Mouse (Mus musculus) kidney, adult 18-20 months (tissue): ENCODE data around the gene Phf24.
A peak's percentile ranks its signal among the peaks of the same experiment; 100 is the strongest.

Source experiments
- DNase-seq: peaks from one replicate; pipeline ENCODE4 v3.0.0; 2021

The Phf24 gene

DNA sequence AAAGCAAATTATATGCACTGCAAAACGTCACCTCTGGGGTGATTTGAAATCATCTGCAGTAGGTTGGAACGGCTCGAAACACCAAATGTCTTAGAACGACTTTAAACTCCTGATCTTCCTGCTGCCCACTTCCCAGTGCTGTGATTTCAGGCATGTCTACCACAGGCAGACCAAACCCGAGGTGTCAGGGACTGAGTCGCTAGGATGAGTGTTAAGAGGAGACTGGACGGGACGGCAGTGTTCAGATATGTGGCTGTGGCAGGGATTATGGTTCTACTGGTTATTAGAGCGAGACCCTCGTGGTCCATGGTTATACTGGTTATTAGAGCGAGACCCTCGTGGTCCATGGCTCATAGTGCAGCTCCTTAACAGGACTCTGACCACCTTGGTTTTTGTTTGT lies 1.1 kb upstream of the Phf24 start:
- no peak for DNase-seq

DNA sequence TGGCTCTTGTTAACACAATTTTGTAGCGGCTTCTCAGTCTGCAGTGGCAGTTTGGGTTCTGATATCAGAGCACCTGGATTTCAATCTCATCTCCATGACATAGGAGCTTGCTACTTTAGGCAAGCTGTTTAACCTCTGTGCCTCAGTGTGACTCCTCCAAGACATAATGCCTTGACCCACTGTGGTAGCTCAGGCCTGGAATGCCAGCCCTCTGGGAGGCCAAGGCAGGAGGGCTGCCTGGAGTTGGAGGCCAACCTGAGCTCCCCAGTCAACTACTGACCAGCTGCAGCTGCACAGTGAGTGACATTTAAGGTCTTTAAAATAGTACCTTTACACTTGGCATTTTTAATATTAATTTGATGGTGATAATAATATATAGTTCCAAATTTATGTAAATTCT lies 494 bp upstream of the Phf24 start:
- DNase-seq: no peak

DNA sequence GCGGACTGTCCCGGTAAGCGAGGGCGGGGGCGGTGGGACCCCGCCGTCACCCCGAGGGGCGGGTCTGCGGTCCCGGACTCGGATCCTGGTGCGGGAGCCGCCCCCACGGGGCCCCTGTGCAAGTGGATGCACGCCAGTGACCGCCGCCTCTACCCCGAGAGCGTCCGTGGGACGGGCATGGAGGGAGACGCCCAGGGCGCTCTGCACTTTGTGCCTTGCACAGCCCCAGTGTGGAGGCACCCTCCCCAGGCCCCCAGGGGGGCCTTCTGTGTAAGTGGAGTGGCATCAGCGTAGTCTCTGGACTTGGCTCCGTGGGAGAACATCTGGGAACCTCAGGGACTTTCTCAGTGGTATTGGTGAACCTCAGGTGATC lies 928 bp downstream of the Phf24 start:
- no peak for DNase-seq

DNA sequence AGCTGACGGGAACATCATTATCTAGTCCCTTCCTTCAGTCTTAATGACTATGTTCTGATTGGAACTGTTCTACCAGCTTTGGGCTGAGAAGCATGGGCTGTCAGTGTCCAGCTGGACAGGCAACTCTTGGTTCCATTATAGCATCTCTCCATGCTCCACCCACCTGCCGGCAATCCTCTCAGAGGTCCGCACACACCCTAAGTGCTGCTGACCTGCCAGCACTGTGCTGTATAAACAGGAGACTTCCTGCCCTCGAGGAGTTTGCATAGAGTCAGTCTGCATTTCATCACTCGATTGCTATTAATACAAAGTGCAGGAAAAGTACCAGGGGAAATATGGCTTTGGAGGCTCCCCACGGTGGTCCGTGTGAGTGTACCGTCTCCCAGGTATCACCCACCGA lies 4.3 kb downstream of the Phf24 start:
- DNase-seq: no peak

DNA sequence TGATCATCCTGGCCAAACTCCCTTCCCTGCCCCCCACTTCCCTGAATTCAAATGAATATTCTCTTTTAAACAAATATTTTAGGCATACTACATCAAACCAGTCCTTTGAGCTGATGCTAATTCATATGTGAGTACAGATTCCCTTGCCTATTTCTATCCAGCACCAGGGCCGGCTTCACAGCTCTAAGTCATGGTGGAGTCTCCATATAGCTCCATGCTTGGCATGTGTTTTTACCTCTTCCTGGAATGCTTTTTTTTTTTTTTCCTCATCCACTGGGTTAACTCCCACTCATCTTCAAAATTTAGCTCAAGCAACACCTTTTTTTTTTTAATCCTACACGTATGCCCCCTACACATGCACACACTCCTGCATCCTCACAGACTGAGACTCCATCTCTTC lies 5.1 kb downstream of the Phf24 start:
- DNase-seq: no peak

DNA sequence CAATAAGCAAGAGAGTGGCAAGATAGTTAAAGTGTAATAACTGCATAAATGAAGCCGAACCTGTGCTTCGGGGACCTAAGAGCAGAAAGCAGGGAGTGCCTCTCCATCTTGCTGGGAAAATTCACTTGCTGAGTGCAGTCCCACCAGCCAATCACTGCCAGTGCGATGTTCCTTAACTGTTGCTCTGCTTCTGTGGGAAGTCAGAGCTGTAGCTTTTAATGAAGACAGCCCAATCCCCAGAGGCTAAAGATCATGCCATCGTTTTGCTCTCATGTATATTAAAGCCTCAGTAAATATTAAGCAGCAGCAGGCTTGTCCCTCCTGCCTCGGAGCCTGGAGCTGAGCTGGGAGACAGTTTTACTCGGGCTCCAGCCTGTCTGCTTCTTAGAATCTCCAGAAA lies 5.6 kb downstream of the Phf24 start:
- DNase-seq: no peak

DNA sequence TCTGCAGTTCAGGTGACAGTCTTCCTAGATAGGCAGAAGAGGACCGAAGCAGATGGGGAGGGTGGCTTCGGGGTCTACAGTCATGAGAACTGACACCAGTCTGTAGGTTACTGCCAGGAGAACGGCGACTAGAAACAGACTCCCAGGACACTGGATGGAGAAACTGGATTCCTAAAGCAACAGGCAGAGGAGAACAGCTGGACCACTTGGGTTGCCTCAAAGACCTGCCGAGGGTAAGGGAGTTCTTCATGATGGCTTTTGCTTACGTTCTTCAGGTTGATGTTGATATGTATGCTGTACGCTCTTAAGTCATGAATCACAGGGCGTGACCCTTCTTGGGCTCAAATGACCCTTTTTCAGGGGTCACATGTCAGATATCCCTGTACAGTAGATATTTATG lies 6.0 kb downstream of the Phf24 start:
- no peak for DNase-seq

DNA sequence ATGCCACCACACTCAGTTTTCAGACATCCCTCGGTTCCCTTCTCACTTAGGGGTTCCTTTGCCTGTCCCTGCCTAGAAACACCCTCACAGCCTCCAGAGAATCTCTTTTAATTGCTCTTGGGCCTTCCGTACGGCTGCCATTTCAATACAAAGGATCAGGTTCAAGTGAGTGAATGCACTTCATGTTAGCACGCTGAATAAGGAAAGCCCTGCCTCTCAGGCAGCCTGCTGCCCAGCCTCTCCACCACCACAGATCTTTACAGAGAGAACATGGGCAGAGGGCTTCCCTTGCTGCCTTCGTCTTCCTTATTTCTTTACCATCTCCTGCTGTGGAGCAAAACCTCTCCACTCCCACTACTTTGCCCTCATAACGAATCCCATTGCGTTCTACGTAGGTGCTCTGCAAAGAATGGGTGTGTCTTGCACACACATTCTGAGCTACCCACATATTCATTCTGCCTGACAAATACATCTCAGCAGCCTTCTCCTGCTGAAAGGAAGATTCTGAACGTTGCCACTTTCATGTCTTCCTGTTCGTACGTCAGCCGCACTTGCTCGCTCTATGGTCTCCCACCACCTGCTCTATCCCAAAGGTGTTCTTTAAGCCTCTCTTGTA lies 7.7 kb downstream of the Phf24 start:
- no peak for DNase-seq

DNA sequence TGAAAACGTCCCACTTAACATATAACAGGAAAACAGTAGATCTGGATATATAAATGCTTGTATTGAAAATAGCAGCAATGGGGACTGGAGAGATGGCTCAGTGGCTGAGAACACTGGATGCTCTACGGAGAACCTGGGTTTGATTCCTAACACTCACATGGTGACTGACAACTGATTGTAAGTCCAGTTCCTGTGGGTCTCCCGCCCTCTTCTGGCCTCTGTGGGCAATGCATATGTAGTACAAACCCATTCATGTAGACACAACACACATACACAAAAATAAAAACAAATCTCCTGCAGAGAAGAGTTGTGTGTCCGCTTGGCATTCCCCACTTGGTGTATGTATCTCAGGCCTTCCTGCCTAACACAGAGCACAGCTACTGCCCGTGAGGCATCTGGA lies 11.7 kb downstream of the Phf24 start:
- no peak for DNase-seq

DNA sequence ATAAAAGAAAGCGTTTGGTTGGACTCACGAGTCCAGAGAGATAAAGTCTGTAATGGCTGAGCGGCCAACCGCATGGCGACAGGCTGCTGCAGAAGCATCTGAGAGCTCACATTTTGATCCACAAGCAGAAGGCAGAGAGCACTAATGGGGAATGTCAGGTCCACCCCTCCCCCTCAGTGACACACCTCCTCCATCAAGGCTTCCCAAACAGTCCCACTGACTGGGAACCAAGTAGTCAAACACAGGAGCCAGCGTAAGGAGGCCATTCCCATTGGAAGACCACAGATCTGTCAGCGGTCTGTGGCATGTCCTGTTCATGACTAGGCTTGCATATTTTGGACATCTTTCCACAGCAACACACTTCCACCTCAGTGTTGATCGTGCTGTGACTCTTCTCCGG lies 12.5 kb downstream of the Phf24 start:
- no peak for DNase-seq

DNA sequence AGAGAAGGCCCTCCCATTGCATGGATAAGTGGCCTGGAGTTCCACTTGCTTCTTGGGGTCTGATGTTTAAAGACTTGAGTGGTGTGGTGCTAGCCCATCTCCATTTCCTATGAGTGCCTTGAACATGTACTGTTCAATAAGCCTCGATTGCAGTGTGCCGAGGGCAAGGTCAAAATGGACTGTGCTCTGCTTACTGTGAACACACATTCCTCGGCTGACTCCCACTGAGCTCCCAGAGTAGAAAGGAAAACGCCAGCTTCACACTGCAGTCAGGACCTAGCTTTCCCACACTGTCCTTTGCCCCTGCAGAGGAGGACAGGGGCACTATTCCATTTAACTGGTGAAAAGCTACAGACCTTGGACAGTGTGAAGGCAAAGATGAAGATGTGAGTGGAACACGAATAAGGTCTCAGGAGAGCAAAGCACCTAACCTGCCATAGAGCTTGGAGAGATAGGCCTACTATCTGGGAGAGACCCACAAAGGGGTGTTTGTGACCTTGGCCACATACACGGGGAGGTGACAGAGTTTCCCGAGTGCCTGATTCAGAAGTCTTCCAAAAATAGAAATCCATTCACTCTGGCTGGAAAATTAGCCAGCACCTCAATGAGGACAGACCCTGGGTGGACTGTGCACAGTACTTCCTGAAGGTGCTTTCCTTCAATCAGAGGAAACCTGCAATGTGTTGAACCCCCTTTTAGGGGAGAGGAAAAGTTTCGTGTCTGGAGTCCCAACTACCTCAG lies 15.9 kb downstream of the Phf24 start:
- no peak for DNase-seq

DNA sequence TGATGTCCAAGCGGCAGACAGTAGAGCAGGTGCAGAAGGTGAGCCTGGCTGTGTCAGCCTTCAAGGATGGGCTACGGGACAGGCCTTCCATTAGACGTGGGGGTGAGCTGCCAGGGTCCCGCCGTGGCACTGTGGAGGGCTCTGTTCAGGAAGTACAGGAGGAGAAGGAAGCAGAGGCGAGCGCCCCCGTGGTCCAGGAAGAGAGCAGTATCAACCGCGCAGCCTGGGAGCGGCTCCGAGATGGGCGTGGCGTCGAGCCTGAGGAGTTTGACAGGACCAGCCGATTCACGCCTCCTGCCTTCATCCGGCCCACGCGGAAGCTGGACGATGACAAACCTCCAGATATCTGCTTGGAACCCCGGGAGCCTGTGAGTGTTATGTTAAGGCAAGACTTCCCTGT lies 17.2 kb downstream of the Phf24 start:
- peak; percentile 58 for DNase-seq

DNA sequence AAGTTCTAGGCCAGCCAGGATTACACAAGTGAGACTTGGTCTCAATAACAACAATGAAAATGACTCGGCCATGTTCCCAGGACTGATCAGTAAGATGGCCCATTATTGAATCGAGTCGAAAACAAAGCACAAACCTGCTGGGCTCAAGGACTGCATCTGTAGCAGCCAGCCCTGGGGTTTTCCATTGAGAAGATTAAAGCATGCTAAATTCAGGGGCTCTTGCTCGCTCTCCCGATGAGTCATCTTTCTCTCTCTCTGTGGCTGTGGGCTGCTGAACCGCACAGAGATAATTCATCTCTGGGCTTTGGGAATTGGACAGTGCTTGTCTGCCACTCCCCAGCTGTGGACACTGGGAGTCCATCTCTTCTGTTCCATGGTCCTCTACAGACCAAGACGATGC lies 24.9 kb downstream of the Phf24 start:
- no peak for DNase-seq

DNA sequence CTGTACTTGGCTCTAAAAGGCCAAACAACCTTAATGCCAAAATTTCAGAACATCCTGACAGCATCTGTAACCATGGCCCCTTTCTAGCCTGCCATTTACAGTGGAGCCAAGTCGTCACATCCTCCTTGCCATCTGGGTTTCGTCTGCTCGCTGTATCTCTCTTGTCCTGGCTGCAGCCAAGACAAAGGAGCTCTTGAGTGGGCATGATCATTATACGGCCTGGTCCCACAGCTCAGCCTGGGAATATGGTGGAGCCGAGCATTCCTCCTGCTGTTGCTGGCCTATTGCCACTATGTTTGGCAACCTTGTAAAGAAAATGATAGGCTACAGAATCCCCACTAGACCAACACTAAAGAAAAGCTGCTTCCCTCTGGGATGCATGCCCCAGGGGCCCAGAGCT lies 26.9 kb downstream of the Phf24 start:
- DNase-seq: no peak

DNA sequence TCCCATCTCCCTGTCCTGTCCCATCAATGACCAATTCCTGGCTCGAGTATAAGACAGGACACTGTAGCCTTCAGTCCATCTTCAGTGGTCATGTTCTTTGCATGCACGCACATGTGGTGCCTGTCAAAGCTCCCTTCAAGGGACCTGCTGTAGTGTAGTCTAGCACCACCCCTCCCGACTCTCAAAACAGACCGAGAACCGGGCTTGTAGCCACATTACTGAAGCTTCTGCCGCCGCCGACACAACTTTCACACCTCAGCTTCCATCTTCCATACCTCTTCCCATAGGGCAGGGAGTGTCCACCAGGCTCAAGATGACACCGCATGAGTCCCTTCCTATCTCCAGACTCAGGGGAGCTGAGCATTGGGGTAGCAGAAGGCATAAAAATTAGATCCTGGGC lies 27.7 kb downstream of the Phf24 start:
- DNase-seq: no peak

DNA sequence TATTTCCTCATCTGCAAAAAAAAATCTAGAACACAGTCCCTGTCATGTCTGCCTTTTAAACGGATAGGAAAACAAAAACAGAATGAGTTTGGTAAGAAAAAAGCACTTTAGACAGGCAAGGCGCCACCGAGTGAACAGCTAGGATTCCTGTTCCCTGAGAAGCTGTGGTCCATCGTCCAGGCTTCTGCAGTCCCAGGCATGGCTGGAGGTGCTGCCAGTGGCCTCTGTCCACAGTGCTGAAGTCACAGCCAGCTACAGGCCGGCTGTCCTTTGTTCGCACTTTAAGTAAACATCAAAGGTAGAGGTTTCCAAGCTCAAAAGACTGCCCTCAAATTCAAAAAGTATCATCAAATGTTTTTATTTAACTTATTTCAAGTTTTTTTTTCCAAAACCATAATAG lies 28.6 kb downstream of the Phf24 start:
- no peak for DNase-seq

DNA sequence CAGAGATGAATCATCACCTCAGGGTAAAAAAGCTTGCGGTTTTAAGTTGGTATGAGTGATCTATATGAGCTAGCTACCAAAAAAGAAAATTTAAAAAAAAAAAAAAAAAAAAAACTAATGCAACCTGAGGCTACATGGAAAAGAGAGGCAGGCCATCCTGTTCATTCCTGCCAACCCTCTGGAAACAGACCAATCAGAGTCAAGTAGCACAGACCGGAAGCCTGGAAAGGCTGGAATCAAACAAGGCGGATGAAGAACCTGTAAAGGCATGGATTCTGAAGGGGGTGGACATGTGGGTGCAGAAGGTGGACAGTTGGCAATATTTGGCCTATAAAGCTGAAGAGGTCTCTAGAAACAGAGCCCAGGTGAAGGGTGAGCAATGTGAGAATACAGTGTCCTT lies 29.0 kb downstream of the Phf24 start:
- DNase-seq: no peak

DNA sequence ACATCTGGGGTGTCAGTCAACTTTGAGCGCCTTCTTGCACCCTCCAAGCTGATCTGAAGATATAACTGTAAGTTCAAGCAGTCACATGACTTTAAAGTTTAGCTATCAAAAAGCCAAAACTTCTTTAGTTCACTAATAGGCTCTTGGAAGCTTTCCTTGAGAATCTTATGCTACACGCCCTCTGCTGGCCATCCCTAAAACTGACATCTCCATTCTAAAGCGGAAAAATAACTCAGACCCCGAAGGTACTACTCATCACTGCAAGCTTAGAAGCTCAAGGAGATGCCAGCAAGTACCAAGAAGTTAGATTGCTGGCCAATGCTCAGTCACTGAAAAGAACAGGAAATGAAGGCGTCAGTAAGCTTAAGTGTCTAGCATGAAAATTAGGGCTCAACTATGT lies 29.5 kb downstream of the Phf24 start:
- peak; percentile 59 for DNase-seq

DNA sequence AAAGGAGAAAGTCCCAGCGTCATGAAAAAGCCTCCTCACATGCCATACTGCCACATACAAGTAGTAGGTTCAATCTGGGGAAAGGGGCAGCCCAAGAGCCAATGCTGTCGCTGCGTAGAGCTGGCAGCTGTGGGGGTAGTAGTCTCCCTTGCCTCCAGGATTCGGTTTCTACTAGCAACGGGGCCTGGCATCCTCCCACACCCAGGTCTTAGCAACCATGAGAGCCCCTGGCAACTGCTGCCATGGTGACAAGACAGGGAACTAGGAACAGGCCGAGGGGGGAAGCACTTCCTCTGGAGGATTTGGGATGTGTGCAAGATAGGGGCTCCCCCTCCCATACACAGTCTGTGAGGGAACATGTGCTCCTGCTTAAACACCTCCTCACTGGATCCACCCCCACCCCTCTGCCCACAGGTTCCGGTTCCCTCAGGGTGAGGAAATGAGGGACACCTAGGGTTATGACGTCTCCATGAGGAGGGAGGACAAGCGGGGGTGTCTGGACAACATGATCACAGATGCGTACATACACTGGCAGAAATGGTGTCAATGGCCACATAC lies 30.4 kb downstream of the Phf24 start:
- no peak for DNase-seq

DNA sequence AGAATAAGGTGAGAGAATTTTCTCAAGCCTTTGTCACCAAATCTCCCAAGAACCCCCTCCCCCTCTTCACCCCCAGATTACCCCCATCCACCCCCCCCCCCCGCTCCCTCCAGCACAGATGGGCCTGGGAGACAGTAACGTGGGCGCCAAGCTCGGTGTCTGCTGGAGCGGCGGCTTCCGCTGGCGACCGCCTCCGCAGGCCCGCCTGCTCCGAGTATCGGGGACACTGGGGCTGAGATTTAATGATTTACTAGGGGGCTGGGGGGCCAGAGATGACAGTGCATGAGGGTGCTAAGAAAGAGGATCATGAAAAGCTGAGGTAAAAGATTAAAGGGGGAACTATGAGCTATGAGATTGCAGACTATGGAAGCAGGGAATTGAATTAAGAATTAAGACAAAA lies 32.1 kb downstream of the Phf24 start:
- no peak for DNase-seq

DNA sequence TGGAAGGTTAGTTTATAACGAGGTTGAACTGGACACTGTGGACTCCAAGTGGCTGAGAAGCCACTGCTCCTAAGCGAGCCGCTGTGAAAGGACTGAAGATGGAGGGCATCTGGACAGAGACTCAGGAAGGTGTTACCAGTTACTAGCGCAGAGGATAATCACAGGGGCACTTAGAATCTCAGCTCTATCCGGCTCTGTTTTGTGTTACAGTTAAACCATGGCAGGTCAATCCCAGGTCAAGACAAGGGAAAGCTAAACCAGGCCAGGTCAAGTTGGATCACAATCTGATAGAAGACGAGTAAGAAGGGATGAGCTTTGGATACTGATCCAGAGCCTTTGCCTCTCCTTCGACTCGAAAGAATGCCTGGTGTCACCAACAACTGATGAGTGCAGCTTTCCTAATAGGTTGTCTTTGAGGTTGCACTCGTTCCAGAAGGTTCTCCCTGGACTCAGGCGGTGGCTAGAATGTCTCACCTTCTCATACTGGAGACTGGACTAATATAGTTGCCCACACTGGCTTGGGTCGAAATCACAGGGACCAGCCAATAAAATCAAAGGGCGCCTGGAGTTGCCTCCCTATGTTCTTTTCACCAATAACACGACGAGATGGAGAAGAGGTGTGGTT lies 32.7 kb downstream of the Phf24 start:
- DNase-seq: no peak

DNA sequence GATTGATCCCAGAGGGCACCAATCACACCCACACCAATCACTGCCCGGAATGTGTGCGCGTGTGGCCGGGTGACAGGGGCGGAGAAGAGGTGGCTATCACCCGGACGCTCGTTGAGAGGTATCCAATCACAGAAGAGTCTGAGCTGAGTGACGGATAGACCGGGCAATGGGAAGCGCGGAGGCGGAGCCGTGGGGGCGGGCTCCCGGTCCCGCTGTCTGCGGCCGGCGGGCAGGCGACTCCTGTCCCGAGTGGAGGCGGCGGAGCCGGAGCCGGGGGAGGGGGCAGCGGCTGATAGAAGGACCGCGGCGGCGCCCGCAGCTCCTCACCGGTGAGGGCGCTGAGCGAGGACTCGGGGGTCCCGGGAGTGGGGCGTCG lies 33.2 kb downstream of the Phf24 start, which contains the start of gene Dnajb5:
Dnajb5 (plus strand) TSS at position 139 of the 376 bp plus-strand sequence.
- peak; percentile 99 for DNase-seq

DNA sequence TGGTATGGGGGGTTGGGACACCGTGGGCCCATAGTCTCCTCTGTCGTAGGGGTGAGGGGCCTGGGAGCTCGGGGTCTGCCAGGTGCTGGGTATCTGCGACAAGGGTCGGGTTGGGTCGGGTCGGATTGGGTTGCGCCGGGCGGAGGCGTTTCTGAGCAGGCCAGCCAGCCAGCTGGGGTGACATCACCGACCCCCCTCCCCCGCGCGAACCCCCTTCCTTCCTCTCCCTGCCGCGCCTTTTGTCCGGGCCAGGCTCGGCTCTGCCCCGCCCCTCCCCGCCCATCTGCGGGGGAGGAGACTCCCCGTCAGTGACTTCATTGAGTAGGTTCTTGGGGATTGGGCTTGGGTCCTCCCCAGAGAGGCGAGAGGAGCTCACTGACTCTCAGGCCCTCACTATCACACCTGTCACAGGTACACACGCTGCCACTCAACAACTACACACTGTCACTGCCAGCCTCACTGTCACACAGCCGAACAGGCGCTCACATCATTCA lies 33.7 kb downstream of the Phf24 start:
- DNase-seq: peak; percentile 87
